Mouse (Mus musculus): ENCODE data around the gene Rbmx. TPM values are rescaled to one million over a fixed set of nuclear protein-coding genes. Genes with fewer than 3 reads are reported as not detected.

The Rbmx gene
- polyA plus RNA-seq, 2 experiments = 127 to 149 TPM

- 79% methylated on average over 1 of the region's 1 CpGs for WGBS
These were observed 8.6 kb upstream of the Rbmx start for GRCm38 (mm10) chrX:57401388-57401787.

GRCm38 (mm10) chrX:57393412-57393811 is 576 bp upstream of the Rbmx start:
- Histone ChIP-seq H3K4me1 (ENCODE audit: control insufficient read depth, insufficient read depth, low read length) (no peaks in the 10 kb centered on the region), H3K36me3 (ENCODE audit: control insufficient read depth, insufficient read depth, low read length) (peaks cover 16% of the 10 kb centered on the region), H3K4me2 (replicated peaks; ENCODE audit: low read depth, low read length, severe bottlenecking) (peak overlapping the region; percentile 39; the same call in 1 of the 2 replicates), H3K27me3 (ENCODE audit: control insufficient read depth, insufficient read depth, low read length) (no peaks in the 10 kb centered on the region), H3K9ac (ENCODE audit: low read depth, low read length, severe bottlenecking) (peak overlapping the region; percentile 32; the same call in 1 of the 2 replicates), H3K9me3 (ENCODE audit: control insufficient read depth, low read length) (no peaks in the 10 kb centered on the region), H3K4me3 (replicated peaks; ENCODE audit: low read length) (peak overlapping the region; percentile 56), H3K27ac (replicated peaks; ENCODE audit: low read depth, low read length) (no peak overlapping the region)
- WGBS = 23% methylated on average over 7 of the region's 7 CpGs
- no peak for DNase-seq (ENCODE audit: low spot score)
- no peak for ATAC-seq (ENCODE audit: low FRiP score, low read depth)
- TF ChIP-seq POLR2A (IDR thresholded peaks at IDR 0.05; ENCODE audit: borderline replicate concordance, extremely low read depth, insufficient read depth, insufficient read length) = no peak

More at GRCm38 (mm10) chrX:57401388-57401787, 8.6 kb upstream of the Rbmx start:
- Histone ChIP-seq H3K9me3 (ENCODE audit: control insufficient read depth, low read length) (no peaks in the 10 kb centered on the region), H3K4me1 (ENCODE audit: control insufficient read depth, insufficient read depth, low read length) (no peaks in the 10 kb centered on the region), H3K27me3 (ENCODE audit: control insufficient read depth, insufficient read depth, low read length) (no peaks in the 10 kb centered on the region), H3K9ac (ENCODE audit: low read depth, low read length, severe bottlenecking) (no peak overlapping the region), H3K36me3 (ENCODE audit: control insufficient read depth, insufficient read depth, low read length) (no peaks in the 10 kb centered on the region), H3K27ac (replicated peaks; ENCODE audit: low read depth, low read length) (no peak overlapping the region), H3K4me2 (replicated peaks; ENCODE audit: low read depth, low read length, severe bottlenecking) (no peak overlapping the region), H3K4me3 (replicated peaks; ENCODE audit: low read length) (no peak overlapping the region)
- no peak for TF ChIP-seq POLR2A (IDR thresholded peaks at IDR 0.05; ENCODE audit: borderline replicate concordance, extremely low read depth, insufficient read depth, insufficient read length)
- ATAC-seq (ENCODE audit: low FRiP score, low read depth) (no peak), DNase-seq (ENCODE audit: low spot score) (no peak)

DNA sequence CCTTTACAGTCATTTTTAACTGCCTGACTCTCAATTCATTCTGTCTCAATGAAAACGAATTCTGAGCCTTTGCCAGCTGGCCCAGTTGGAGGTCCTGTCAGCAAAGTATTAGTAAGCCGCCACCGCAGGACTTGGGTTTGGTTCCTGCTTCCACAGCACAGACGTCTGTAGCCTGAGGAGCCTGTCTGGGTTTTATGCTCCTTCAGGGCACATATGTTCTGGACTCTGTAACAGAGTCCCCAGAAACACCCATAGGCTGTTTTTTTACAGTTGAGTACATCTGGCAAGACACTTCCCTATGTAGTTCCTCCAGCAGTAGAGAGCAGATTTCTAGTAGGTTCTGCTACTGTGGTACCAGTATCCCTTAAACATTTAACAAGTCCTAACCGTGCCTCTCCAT is 11.9 kb downstream of the Rbmx start:
- Histone ChIP-seq H3K27ac (replicated peaks; ENCODE audit: low read depth, low read length) (no peak overlapping the region), H3K9me3 (ENCODE audit: control insufficient read depth, low read length) (no peaks in the 10 kb centered on the region), H3K4me2 (replicated peaks; ENCODE audit: low read depth, low read length, severe bottlenecking) (no peak overlapping the region), H3K4me3 (replicated peaks; ENCODE audit: low read length) (no peak overlapping the region), H3K27me3 (ENCODE audit: control insufficient read depth, insufficient read depth, low read length) (no peaks in the 10 kb centered on the region), H3K36me3 (ENCODE audit: control insufficient read depth, insufficient read depth, low read length) (peaks cover 60% of the 10 kb centered on the region), H3K4me1 (ENCODE audit: control insufficient read depth, insufficient read depth, low read length) (no peaks in the 10 kb centered on the region), H3K9ac (ENCODE audit: low read depth, low read length, severe bottlenecking) (no peak overlapping the region)
- DNase-seq (ENCODE audit: low spot score) (no peak), ATAC-seq (ENCODE audit: low FRiP score, low read depth) (no peak)
- WGBS = 63% methylated on average over 5 of the region's 5 CpGs
- no peak for TF ChIP-seq POLR2A (IDR thresholded peaks at IDR 0.05; ENCODE audit: borderline replicate concordance, extremely low read depth, insufficient read depth, insufficient read length)

- Histone ChIP-seq H3K9me3 (ENCODE audit: control insufficient read depth, low read length) (no peaks in the 10 kb centered on the region), H3K36me3 (ENCODE audit: control insufficient read depth, insufficient read depth, low read length) (peaks cover 39% of the 10 kb centered on the region), H3K4me2 (replicated peaks; ENCODE audit: low read depth, low read length, severe bottlenecking) (no peak overlapping the region), H3K9ac (ENCODE audit: low read depth, low read length, severe bottlenecking) (no peak overlapping the region), H3K27me3 (ENCODE audit: control insufficient read depth, insufficient read depth, low read length) (no peaks in the 10 kb centered on the region), H3K4me3 (replicated peaks; ENCODE audit: low read length) (no peak overlapping the region), H3K4me1 (ENCODE audit: control insufficient read depth, insufficient read depth, low read length) (no peaks in the 10 kb centered on the region), H3K27ac (replicated peaks; ENCODE audit: low read depth, low read length) (no peak overlapping the region)
- no peak for TF ChIP-seq POLR2A (IDR thresholded peaks at IDR 0.05; ENCODE audit: borderline replicate concordance, extremely low read depth, insufficient read depth, insufficient read length)
- DNase-seq (ENCODE audit: low spot score) = no peak
- WGBS = 91% methylated on average over 3 of the region's 3 CpGs
- ATAC-seq (ENCODE audit: low FRiP score, low read depth) = no peak
These were observed 14.3 kb downstream of the Rbmx start for GRCm38 (mm10) chrX:57378579-57378978.

- DNase-seq (ENCODE audit: low spot score) (no peak), ATAC-seq (ENCODE audit: low FRiP score, low read depth) (no peak)
- Histone ChIP-seq H3K4me2 (replicated peaks; ENCODE audit: low read depth, low read length, severe bottlenecking) (no peak overlapping the region), H3K9me3 (ENCODE audit: control insufficient read depth, low read length) (no peaks in the 10 kb centered on the region), H3K36me3 (ENCODE audit: control insufficient read depth, insufficient read depth, low read length) (peaks cover 34% of the 10 kb centered on the region), H3K27me3 (ENCODE audit: control insufficient read depth, insufficient read depth, low read length) (no peaks in the 10 kb centered on the region), H3K4me1 (ENCODE audit: control insufficient read depth, insufficient read depth, low read length) (no peaks in the 10 kb centered on the region), H3K27ac (replicated peaks; ENCODE audit: low read depth, low read length) (no peak overlapping the region), H3K4me3 (replicated peaks; ENCODE audit: low read length) (no peak overlapping the region), H3K9ac (ENCODE audit: low read depth, low read length, severe bottlenecking) (no peak overlapping the region)
- no peak for TF ChIP-seq POLR2A (IDR thresholded peaks at IDR 0.05; ENCODE audit: borderline replicate concordance, extremely low read depth, insufficient read depth, insufficient read length)
- WGBS = 72% methylated on average over 3 of the region's 3 CpGs
These were observed 15.7 kb downstream of the Rbmx start for GRCm38 (mm10) chrX:57377096-57377495.

DNA sequence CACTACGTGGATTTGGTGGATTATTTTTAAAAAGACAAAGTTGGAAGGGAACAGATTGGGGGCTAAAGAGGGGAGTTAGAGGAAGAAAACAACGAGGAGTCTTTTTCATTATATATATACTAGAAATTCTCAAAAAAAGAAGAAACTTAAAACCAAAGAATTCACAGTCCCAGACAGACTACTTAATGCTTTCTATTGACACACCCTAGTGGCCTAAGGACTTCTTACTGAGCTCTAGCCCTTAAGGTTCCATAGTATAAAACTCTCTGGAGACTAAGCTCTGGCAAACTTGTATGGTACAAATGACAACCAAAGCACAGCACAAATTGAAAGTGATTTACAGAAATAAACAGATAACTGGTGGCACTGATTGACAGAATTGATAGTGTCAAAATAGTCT is 18.8 kb downstream of the Rbmx start:
- WGBS = 71% methylated on average over 2 of the region's 2 CpGs
- Histone ChIP-seq H3K4me3 (replicated peaks; ENCODE audit: low read length) (no peak overlapping the region), H3K9me3 (ENCODE audit: control insufficient read depth, low read length) (no peaks in the 10 kb centered on the region), H3K4me2 (replicated peaks; ENCODE audit: low read depth, low read length, severe bottlenecking) (no peak overlapping the region), H3K27me3 (ENCODE audit: control insufficient read depth, insufficient read depth, low read length) (no peaks in the 10 kb centered on the region), H3K36me3 (ENCODE audit: control insufficient read depth, insufficient read depth, low read length) (peaks cover 14% of the 10 kb centered on the region), H3K27ac (replicated peaks; ENCODE audit: low read depth, low read length) (no peak overlapping the region), H3K9ac (ENCODE audit: low read depth, low read length, severe bottlenecking) (no peak overlapping the region), H3K4me1 (ENCODE audit: control insufficient read depth, insufficient read depth, low read length) (no peaks in the 10 kb centered on the region)
- TF ChIP-seq POLR2A (IDR thresholded peaks at IDR 0.05; ENCODE audit: borderline replicate concordance, extremely low read depth, insufficient read depth, insufficient read length) = no peak
- DNase-seq (ENCODE audit: low spot score) (no peak), ATAC-seq (ENCODE audit: low FRiP score, low read depth) (no peak)
